Mouse (Mus musculus) heart, embryonic 15.5 days (tissue): ENCODE data around the gene Smo. TPM values are rescaled to one million over a fixed set of nuclear protein-coding genes. Genes with fewer than 3 reads are reported as not detected.

Source experiments
- ATAC-seq: fragments of 200-750 bp; cut with Nextera tagmentation; replicated peaks from 2 replicates; pipeline ENCODE4 v1.8.0; 2017; ENCODE audit warnings: low read depth, moderate TSS enrichment; ENCODE audit not compliant: insufficient number of reproducible peaks, insufficient read depth, low FRiP score
- H3K27ac ChIP-seq: fragments of 300-500 bp; sonication (generic); 2 replicates; pipeline ENCODE4 v1.5.1; 2015; ENCODE audit warnings: mild to moderate bottlenecking, inconsistent platforms
- H3K27me3 ChIP-seq: fragments of 300-500 bp; sonication (generic); 2 replicates; pipeline ENCODE4 v1.6.1; 2015; ENCODE audit warnings: inconsistent platforms
- H3K36me3 ChIP-seq: fragments of 300-500 bp; sonication (generic); 2 replicates; pipeline ENCODE4 v1.6.1; 2015; ENCODE audit warnings: mild to moderate bottlenecking, inconsistent platforms
- H3K4me1 ChIP-seq: fragments of 300-500 bp; sonication (generic); replicated peaks from 2 replicates; pipeline ENCODE4 v1.6.1; 2015; ENCODE audit warnings: inconsistent platforms
- H3K4me2 ChIP-seq: fragments of 300-500 bp; sonication (generic); 2 replicates; pipeline ENCODE4 v1.6.1; 2015; ENCODE audit warnings: inconsistent platforms, mild to moderate bottlenecking, moderate library complexity
- H3K4me3 ChIP-seq: fragments of 300-500 bp; sonication (generic); 2 replicates; pipeline ENCODE4 v1.5.1; 2015; ENCODE audit warnings: mild to moderate bottlenecking, inconsistent platforms
- H3K9ac ChIP-seq: fragments of 300-500 bp; sonication (generic); 2 replicates; pipeline ENCODE4 v1.6.1; 2015; ENCODE audit warnings: mild to moderate bottlenecking, inconsistent platforms
- H3K9me3 ChIP-seq: fragments of 300-500 bp; sonication (generic); replicated peaks from 2 replicates; pipeline ENCODE4 v1.6.1; 2016; ENCODE audit warnings: inconsistent platforms
- WGBS: fragments of 180-500 bp; shearing (Covaris S2); methylation state at CpG from one replicate; pipeline ENCODE4 v1.1.7; 2015; ENCODE audit warnings: mixed read lengths; 5-methylcytosine and 5-hydroxymethylcytosine counted together
- polyA plus RNA-seq: library from polyadenylated mRNA; unstranded; fragments of >200 nt; fragmentation: Nextera tagmentation; extraction: Ambion mirVana; gene quantifications from 2 replicates; pipeline ENCODE4 v1.2.1, GENCODE M21; 2015

Smo gene
- polyA plus RNA-seq, 1 experiment from 2014 or later: 14.2 TPM

- H3K9ac ChIP-seq: no peak overlapping the region
- no peak overlapping the region for H3K4me3 ChIP-seq
- H3K27me3 ChIP-seq: no peaks in the 10 kb centered on the region
- no peak for ATAC-seq
- H3K4me2 ChIP-seq: no peak overlapping the region
- no peaks in the 10 kb centered on the region for H3K4me1 ChIP-seq
- no peak overlapping the region for H3K27ac ChIP-seq
- H3K9me3 ChIP-seq: no peaks in the 10 kb centered on the region
- whole genome bisulfite sequencing: 71% methylated on average over 3 of the region's 3 CpGs
- no peaks in the 10 kb centered on the region for H3K36me3 ChIP-seq
Observed at GRCm38 (mm10) chr6:29804006-29804405, 68.7 kb downstream of the Smo start.

- Histone ChIP-seq H3K4me3 (no peak overlapping the region), H3K9me3 (no peaks in the 10 kb centered on the region), H3K27ac (no peak overlapping the region), H3K9ac (no peak overlapping the region), H3K36me3 (no peaks in the 10 kb centered on the region), H3K27me3 (no peaks in the 10 kb centered on the region), H3K4me1 (no peaks in the 10 kb centered on the region), H3K4me2 (no peak overlapping the region)
- 75% methylated on average over 2 of the region's 2 CpGs for WGBS
- ATAC-seq: no peak
Observed at GRCm38 (mm10) chr6:29805381-29805780, 70.1 kb downstream of the Smo start.

Other genes with a start within 250 kb of the Smo start
- 7.3 and 12.5 TPM in 2 replicates for gene Kcp, start 227.6 kb upstream of the Smo start, polyA plus RNA-seq
- 4.5 and 8.6 TPM in 2 replicates for gene Irf5, start 208.9 kb upstream of the Smo start, polyA plus RNA-seq
- gene Tnpo3, start 125.6 kb upstream of the Smo start, polyA plus RNA-seq: 55.1 and 63.6 TPM in 2 replicates
- 3.8 and 5.9 TPM in 2 replicates for gene Tspan33, start 41.3 kb upstream of the Smo start, polyA plus RNA-seq
- gene Ahcyl2, start 32.5 kb downstream of the Smo start, polyA plus RNA-seq: 5.8 and 9.1 TPM in 2 replicates
- gene Strip2, start 181.5 kb downstream of the Smo start, polyA plus RNA-seq: 53.2 and 63.1 TPM in 2 replicates